ENCODE assay signal across 9 mouse cellular contexts in genomic region chr7:117380036-117380417, GRCm38 (mm10). TPM values are rescaled to one million over a fixed set of nuclear protein-coding genes. Genes with fewer than 3 reads are reported as not detected.
DNase-seq lines count a peak whose midpoint lies in the region; ATAC-seq and TF ChIP-seq lines count a peak whose summit lies in the region.
"Had no signal": no experiment of that assay in that cellular context is flagged by ENCODE, and none has a peak within 500 bp of the region (broad histone marks: within the 10 kb centered on the region; RNA-seq: fewer than 3 reads in every experiment).

No protein-coding gene starts in this region.

- no peak for TF ChIP-seq EP300 in liver, embryonic 14.5 days (IDR thresholded peaks at IDR 0.05; ENCODE audit: low read depth)

- DNase-seq in kidney, adult 2 months = no peak
- no peak for DNase-seq in kidney, adult 18-20 months
- DNase-seq in adrenal gland, postnatal 25 days = peak; percentile 22
- DNase-seq in liver, embryonic 14.5 days (ENCODE audit: low read depth in 3 of 3, low spot score in 3 of 3) = no peak
- no peak for DNase-seq in embryo, embryonic 9.5 days (ENCODE audit: extremely low spot score)
- no peak for DNase-seq in left cerebral cortex, adult 11 months (ENCODE audit: low spot score)
- no peak for DNase-seq in kidney, postnatal 25 days

- 8% methylated on average over 7 of the region's 7 CpGs for WGBS in kidney, adult 2 months
- 4% methylated on average over 7 of the region's 7 CpGs for WGBS in heart, embryonic 11.5 days (ENCODE audit: insufficient replicate concordance)
- WGBS in liver, embryonic 14.5 days (ENCODE audit: insufficient replicate concordance) = 2% methylated on average over 7 of the region's 7 CpGs

- no peaks in the 10 kb centered on the region for H3K27me3 ChIP-seq in kidney, adult 2 months (replicated peaks; ENCODE audit: control insufficient read depth, insufficient read depth, low read length)
- H3K27me3 ChIP-seq in heart, embryonic 11.5 days (ENCODE audit: control insufficient read depth, insufficient read depth, low read length) = peaks cover 4% of the 10 kb centered on the region; the same call in 1 of the 2 replicates
- peaks cover 17% of the 10 kb centered on the region for H3K27me3 ChIP-seq in liver, embryonic 14.5 days (ENCODE audit: control insufficient read depth, insufficient read depth, low read length)

- no peak for ATAC-seq in heart, embryonic 11.5 days (replicated peaks; ENCODE audit: insufficient number of reproducible peaks, low FRiP score, low TSS enrichment)
- ATAC-seq in liver, embryonic 14.5 days (ENCODE audit: insufficient read depth) = no peak

- no peaks in the 10 kb centered on the region for H3K9me3 ChIP-seq in heart, embryonic 11.5 days (replicated peaks; ENCODE audit: control insufficient read depth, low read length)
- no peaks in the 10 kb centered on the region for H3K9me3 ChIP-seq in liver, embryonic 14.5 days (ENCODE audit: control insufficient read depth, low read length)

- H3K4me3 ChIP-seq in kidney, adult 2 months (ENCODE audit: insufficient read depth, low read depth, low read length) = peak overlapping the region; percentile 88
- peak overlapping the region; percentile 75 for H3K4me3 ChIP-seq in heart, embryonic 11.5 days (ENCODE audit: low read depth, low read length)
- peak overlapping the region; percentile 48 to 60; a peak in 3 of 4 replicates for H3K4me3 ChIP-seq in liver, embryonic 14.5 days (ENCODE audit: insufficient read depth in 1 of 2, low read depth in 2 of 2, low read length in 2 of 2)

- peak overlapping the region; percentile 74; the same call in 1 of the 2 replicates for H3K9ac ChIP-seq in heart, embryonic 11.5 days (ENCODE audit: low read depth, low read length)
- no peak overlapping the region for H3K9ac ChIP-seq in liver, embryonic 14.5 days (replicated peaks)

- H3K36me3 ChIP-seq in kidney, adult 2 months (ENCODE audit: control insufficient read depth, insufficient read depth, low read length) = no peaks in the 10 kb centered on the region
- H3K36me3 ChIP-seq in heart, embryonic 11.5 days (ENCODE audit: control insufficient read depth, insufficient read depth, low read length) = no peaks in the 10 kb centered on the region
- H3K36me3 ChIP-seq in liver, embryonic 14.5 days (replicated peaks; ENCODE audit: control insufficient read depth, insufficient read depth, low read depth) = no peaks in the 10 kb centered on the region
- H3K36me3 ChIP-seq: G1E had no signal

- peak overlapping the region; percentile 87 for H3K4me2 ChIP-seq in heart, embryonic 11.5 days
- peak overlapping the region; percentile 61 for H3K4me2 ChIP-seq in liver, embryonic 14.5 days (ENCODE audit: low read depth)

- H3K4me1 ChIP-seq in kidney, adult 2 months (ENCODE audit: control insufficient read depth, insufficient read depth, low read length) = peaks cover 11% of the 10 kb centered on the region; the same call in 1 of the 2 replicates
- peaks cover 13% of the 10 kb centered on the region for H3K4me1 ChIP-seq in heart, embryonic 11.5 days (ENCODE audit: control insufficient read depth, insufficient read depth, low read length)
- peaks cover 0 to 10% of the 10 kb centered on the region in 2 experiments; a peak in 2 of 4 replicates for H3K4me1 ChIP-seq in liver, embryonic 14.5 days (replicated peaks; ENCODE audit: control insufficient read depth in 2 of 2, insufficient read depth in 2 of 2, low read length in 1 of 2)

- no peak for TF ChIP-seq POLR2A in kidney, adult 2 months (IDR thresholded peaks at IDR 0.05; ENCODE audit: low read depth, low read length)

- H3K27ac ChIP-seq in kidney, adult 2 months (ENCODE audit: insufficient read depth, low read depth, low read length) = no peak overlapping the region
- no peak overlapping the region for H3K27ac ChIP-seq in heart, embryonic 11.5 days (ENCODE audit: low read depth, low read length)
- no peak overlapping the region for H3K27ac ChIP-seq in liver, embryonic 14.5 days

- TF ChIP-seq CTCF in kidney, adult 2 months (conservative IDR thresholded peaks at IDR 0.05; ENCODE audit: insufficient read depth, insufficient read length, low read depth, low read length) = no peak
- TF ChIP-seq CTCF in liver, embryonic 14.5 days (IDR thresholded peaks at IDR 0.05; ENCODE audit: low read depth) = no peak

RNA-seq across cellular contexts. Expression of gene Xylt1, which starts 0.8 kb away (rescaled TPM):
- polyA plus RNA-seq in kidney, adult 2 months (2012; rRNA removed) = 5.9 and 6.1 TPM in 2 replicates
- 3.7 and 5.5 TPM in 2 replicates for total RNA-seq in adrenal gland, postnatal 25 days (2021)
- polyA plus RNA-seq in heart, embryonic 11.5 days (2014; fragmentation: Nextera tagmentation; extraction: Ambion mirVana) = 1.5 and 1.8 TPM in 2 replicates
- polyA plus RNA-seq in liver, embryonic 14.5 days (2012; rRNA removed) = 0.39 and 0.40 TPM in 2 replicates
- 0.27 TPM in 2 replicates for polyA plus RNA-seq in liver, embryonic 14.5 days (2014; fragmentation: Nextera tagmentation; extraction: Ambion mirVana)
- polyA plus RNA-seq: G1E had no signal
